Mouse (Mus musculus) CH12.LX (cell line): ENCODE data around the gene Tmem238l. TPM values are rescaled to one million over a fixed set of nuclear protein-coding genes. Genes with fewer than 3 reads are reported as not detected.

Source experiments
- DNase-seq: peaks from one replicate; pipeline ENCODE4 v3.0.0-alpha.2; 2013; ENCODE audit errors: extremely low read depth
- H3K27ac ChIP-seq: 2 replicates; pipeline ENCODE4 v1.5.1; 2012; ENCODE audit warnings: low read depth, mild to moderate bottlenecking, control low read depth, moderate library complexity; ENCODE audit not compliant: insufficient read depth
- H3K27me3 ChIP-seq: replicated peaks from 2 replicates; pipeline ENCODE3; 2012; ENCODE audit warnings: inconsistent platforms
- H3K36me3 ChIP-seq, 2 experiments: replicated peaks in 1 of 2; 2 replicates each; pipeline versions ENCODE3 to v1.6.1; 2012; ENCODE audit warnings: inconsistent platforms in 1 of 2, low read length in 1 of 2, mild to moderate bottlenecking in 1 of 2, mixed read lengths in 1 of 2, moderate library complexity in 1 of 2; ENCODE audit not compliant: control insufficient read depth in 1 of 2, insufficient read depth in 1 of 2
- H3K4me1 ChIP-seq, 2 experiments: 2 replicates each; pipeline ENCODE4 v1.6.1; 2012; ENCODE audit warnings: inconsistent platforms in 1 of 2, moderate library complexity in 1 of 2; ENCODE audit not compliant: insufficient read depth in 2 of 2, control insufficient read depth in 1 of 2
- H3K4me2 ChIP-seq: 2 replicates; pipeline ENCODE4 v1.6.1; 2012; ENCODE audit warnings: low read depth, mild to moderate bottlenecking, control low read depth; ENCODE audit not compliant: poor library complexity, insufficient read depth, severe bottlenecking
- H3K4me3 ChIP-seq, 3 experiments: fragments of 150-350 bp in 1 of 3; sonication (generic) in 1 of 3; replicated peaks in 1 of 3; 2 replicates each; pipeline versions ENCODE3 to v1.5.1; 2011 to 2012; ENCODE audit warnings: low read depth in 2 of 3, low read length in 2 of 3, mild to moderate bottlenecking in 2 of 3, moderate library complexity in 2 of 3, control low read depth in 1 of 3, improper control_type of control experiment in 1 of 3, inconsistent platforms in 1 of 3, mixed read lengths in 1 of 3; ENCODE audit not compliant: poor library complexity in 1 of 3
- H3K79me2 ChIP-seq: replicated peaks from 2 replicates; pipeline ENCODE4 v1.6.1; 2012; ENCODE audit warnings: mild to moderate bottlenecking, moderate library complexity; ENCODE audit not compliant: control insufficient read depth, poor library complexity, insufficient read depth, severe bottlenecking; ENCODE audit errors: extremely low read depth
- H3K9ac ChIP-seq: 2 replicates; pipeline ENCODE4 v1.6.1; 2012; ENCODE audit warnings: low read depth, mild to moderate bottlenecking, control low read depth, moderate library complexity; ENCODE audit not compliant: insufficient read depth
- H3K9me3 ChIP-seq: replicated peaks from 2 replicates; pipeline ENCODE3; 2012; ENCODE audit warnings: low read length, inconsistent platforms, mixed read lengths
- BHLHE40 ChIP-seq: IDR thresholded peaks from 2 replicates; pipeline ENCODE4 v1.6.1; 2011; ENCODE audit warnings: mild to moderate bottlenecking, low read depth, low read length, improper control_type of control experiment
- CHD2 ChIP-seq: IDR thresholded peaks from 2 replicates; pipeline ENCODE4 v1.6.1; 2011; ENCODE audit warnings: low read length, improper control_type of control experiment
- CTCF ChIP-seq, 2 experiments: IDR thresholded peaks in 1 of 2; conservative IDR thresholded peaks in 1 of 2; 2 replicates each; pipeline ENCODE4 v1.5.1; 2011 to 2012; ENCODE audit warnings: low read depth in 2 of 2, low read length in 2 of 2, improper control_type of control experiment in 1 of 2, inconsistent platforms in 1 of 2, mild to moderate bottlenecking in 1 of 2, moderate library complexity in 1 of 2
- E2F4 ChIP-seq: IDR thresholded peaks from 2 replicates; pipeline ENCODE4 v1.6.1; 2011; ENCODE audit warnings: low read depth, low read length, improper control_type of control experiment; ENCODE audit not compliant: insufficient replicate concordance
- ETS1 ChIP-seq: conservative IDR thresholded peaks from 2 replicates; pipeline ENCODE4 v1.6.1; 2012; ENCODE audit warnings: low read depth, mild to moderate bottlenecking, inconsistent platforms, low read length, improper control_type of control experiment, moderate library complexity
- IRF4 ChIP-seq: IDR thresholded peaks from 2 replicates; pipeline ENCODE4 v1.6.1; 2014; ENCODE audit warnings: low read depth, mild to moderate bottlenecking, inconsistent platforms, low read length, improper control_type of control experiment
- JUN ChIP-seq: IDR thresholded peaks from 2 replicates; pipeline ENCODE4 v1.6.1; 2011; ENCODE audit warnings: low read depth, mild to moderate bottlenecking, low read length, improper control_type of control experiment, moderate library complexity; ENCODE audit not compliant: insufficient read depth
- KAT2A ChIP-seq: IDR thresholded peaks from 2 replicates; pipeline ENCODE4 v1.6.1; 2012; ENCODE audit warnings: low read length, improper control_type of control experiment, inconsistent platforms; ENCODE audit not compliant: insufficient replicate concordance
- MAX ChIP-seq: IDR thresholded peaks from 2 replicates; pipeline ENCODE4 v1.6.1; 2011; ENCODE audit warnings: low read length, improper control_type of control experiment
- MXI1 ChIP-seq: IDR thresholded peaks from 2 replicates; pipeline ENCODE4 v1.6.1; 2011; ENCODE audit warnings: mild to moderate bottlenecking, low read depth, low read length, improper control_type of control experiment
- MYC ChIP-seq: IDR thresholded peaks from 2 replicates; pipeline ENCODE4 v1.6.1; 2011; ENCODE audit warnings: low read depth, mild to moderate bottlenecking, improper control_type of control experiment, low read length
- POLR2A ChIP-seq: IDR thresholded peaks from 2 replicates; pipeline ENCODE4 v1.6.1; 2011; ENCODE audit warnings: low read depth, mild to moderate bottlenecking, improper control_type of control experiment, low read length
- POLR2AphosphoS2 ChIP-seq: IDR thresholded peaks from 2 replicates; pipeline ENCODE4 v1.6.1; 2011; ENCODE audit warnings: low read depth, low read length, improper control_type of control experiment
- RAD21 ChIP-seq: IDR thresholded peaks from 2 replicates; pipeline ENCODE4 v1.6.1; 2011; ENCODE audit warnings: low read depth, mild to moderate bottlenecking, low read length, improper control_type of control experiment, moderate library complexity
- SIN3A ChIP-seq: IDR thresholded peaks from 2 replicates; pipeline ENCODE4 v1.6.1; 2012; ENCODE audit warnings: low read length, improper control_type of control experiment, inconsistent platforms
- USF1 ChIP-seq: IDR thresholded peaks from 2 replicates; pipeline ENCODE4 v1.6.1; 2014; ENCODE audit warnings: low read depth, mild to moderate bottlenecking, inconsistent platforms, low read length, improper control_type of control experiment
- ZNF384 ChIP-seq: IDR thresholded peaks from 2 replicates; pipeline ENCODE4 v1.6.1; 2012; ENCODE audit warnings: low read depth, low read length, improper control_type of control experiment, inconsistent platforms
- dilution Hi-C: fragments of 300-500 bp; cut with MboI; formaldehyde crosslinking; loops from 2 replicates; pipeline ENCODE4 v1.14.3; 2020; ENCODE audit warnings: low sequenced_read_pairs; ENCODE audit not compliant: extremely low pct_unique_long_range_greater_than_20kb, extremely low pct_ligation_motif_present
- in situ Hi-C: fragments of 300-500 bp; cut with MboI; formaldehyde crosslinking; loops from 3 replicates; pipeline ENCODE4 v1.14.3; 2019; ENCODE audit warnings: low sequenced_read_pairs, low pct_ligation_motif_present, low pct_unique_long_range_greater_than_20kb, mixed read lengths
- polyA plus RNA-seq: library from polyadenylated mRNA; unstranded; fragments of >175 nt; gene quantifications from 2 replicates; pipeline ENCODE4 v1.2.1, GENCODE M21; 2012; ENCODE audit warnings: low read depth; ENCODE audit not compliant: insufficient read length
- total RNA-seq, 2 experiments: library from RNA; depleted of rRNA; stranded (reverse); fragments of 300-350 nt in 1 of 2; fragments of >200 nt in 1 of 2; gene quantifications; 2 replicates each; pipeline ENCODE4 v1.2.3; 2012 to 2014

The Tmem238l gene
- total and polyA plus RNA-seq, 3 experiments: not detected

DNA sequence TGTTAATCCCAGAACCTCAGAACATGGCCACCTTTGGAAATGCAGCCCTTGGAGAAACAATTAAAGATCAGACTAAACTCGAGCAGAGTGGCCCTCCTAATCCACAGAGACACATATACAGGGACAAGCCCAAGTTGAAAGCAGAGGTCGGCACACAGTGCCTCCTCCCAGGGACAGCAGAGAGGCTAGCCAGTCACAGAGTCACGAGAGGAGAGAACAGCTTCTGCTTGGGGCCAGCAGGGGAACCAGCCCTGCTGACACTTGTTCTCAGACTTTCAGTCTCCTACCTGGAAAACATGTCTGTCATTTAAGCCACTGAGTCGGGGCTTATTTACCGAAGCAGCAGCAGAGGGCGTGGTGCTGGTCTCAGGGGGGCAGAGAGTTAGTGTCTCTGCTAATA lies 9.9 kb upstream of the Tmem238l start:
- no peak overlapping the region for H3K4me2 ChIP-seq
- H3K4me1 ChIP-seq: no peaks in the 10 kb centered on the region; a peak in 1 of 4 replicates
- no peak for TF ChIP-seq USF1
- no peak for TF ChIP-seq ZNF384
- TF ChIP-seq E2F4: no peak
- no peak for TF ChIP-seq JUN
- no peak for TF ChIP-seq POLR2A
- no peak for TF ChIP-seq BHLHE40
- no peak for TF ChIP-seq MYC
- no peak for TF ChIP-seq RAD21
- no peak for TF ChIP-seq CTCF (conservative IDR thresholded peaks at IDR 0.05 in 1 of 2, IDR thresholded peaks at IDR 0.05 in 1 of 2; ENCODE audit: low read depth in 2 of 2, low read length in 2 of 2)
- TF ChIP-seq SIN3A: no peak
- no peak for TF ChIP-seq MAX
- dilution Hi-C loops (no loop called here), in situ Hi-C loops (no loop called here)
- no peak for DNase-seq
- H3K36me3 ChIP-seq: no peaks in the 10 kb centered on the region
- H3K9me3 ChIP-seq: no peaks in the 10 kb centered on the region
- no peak overlapping the region for H3K9ac ChIP-seq
- H3K79me2 ChIP-seq: no peaks in the 10 kb centered on the region
- H3K27me3 ChIP-seq: peaks cover 22% of the 10 kb centered on the region
- no peak overlapping the region for H3K4me3 ChIP-seq
- H3K27ac ChIP-seq: no peak overlapping the region

GRCm38 (mm10) chr11:66946922-66947321 lies 9.5 kb upstream of the Tmem238l start:
- no peaks in the 10 kb centered on the region; a peak in 1 of 4 replicates for H3K4me1 ChIP-seq
- no peak overlapping the region for H3K27ac ChIP-seq
- H3K9me3 ChIP-seq: no peaks in the 10 kb centered on the region
- no peak overlapping the region for H3K4me2 ChIP-seq
- H3K9ac ChIP-seq: no peak overlapping the region
- TF ChIP-seq ETS1 (no peak), USF1 (no peak), IRF4 (no peak), POLR2AphosphoS2 (no peak), MXI1 (no peak), ZNF384 (no peak), KAT2A (no peak), CHD2 (no peak)
- TF ChIP-seq, all 38 proteins: peak for 0
- DNase-seq: no peak
- Histone ChIP-seq H3K79me2 (no peaks in the 10 kb centered on the region), H3K36me3 (no peaks in the 10 kb centered on the region), H3K4me3 (no peak overlapping the region), H3K27me3 (peaks cover 19% of the 10 kb centered on the region)
- in situ Hi-C loops: no loop called here
- dilution Hi-C loops: no loop called here
